Mouse (Mus musculus): Measurements from ENCODE around the gene Fbxo17. TPM values are rescaled to one million over a fixed set of nuclear protein-coding genes. Genes with fewer than 3 reads are reported as not detected.
"Not testable (repeated sequence)": the region's sequence is repeated elsewhere in the genome, so short reads cannot be mapped to it uniquely, and the experiment has no call there.

Gene Fbxo17
- polyA plus RNA-seq, 1 experiment from 2014 or later: 7.7 TPM

DNA sequence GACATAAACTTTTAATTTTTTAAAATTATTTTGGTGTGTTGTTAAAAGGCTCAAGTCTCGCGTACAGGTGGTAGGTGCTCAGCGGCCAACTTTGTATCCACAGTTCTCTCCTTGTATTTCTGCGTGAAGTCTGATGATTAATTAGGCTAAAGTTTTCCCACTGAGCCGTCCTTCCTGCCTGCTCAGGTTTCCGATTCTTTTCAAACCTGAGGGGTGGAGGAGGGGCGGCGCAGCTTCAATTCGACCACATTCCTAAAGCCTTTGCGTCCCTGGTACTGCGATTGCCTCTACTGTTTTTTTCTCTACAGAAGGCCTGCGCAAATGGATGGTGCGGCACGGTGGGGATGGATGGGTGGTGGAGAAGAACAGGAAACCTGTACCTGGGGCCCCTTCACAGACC is 22.2 kb upstream of the Fbxo17 start:
- Histone ChIP-seq H3K4me1 (replicated peaks) (peaks cover 14% of the 10 kb centered on the region), H3K27me3 (peaks cover 20% of the 10 kb centered on the region), H3K4me3 (peak overlapping the region; percentile 10; the same call in 1 of the 2 replicates), H3K9ac (no peak overlapping the region), H3K4me2 (peak overlapping the region; percentile 9; the same call in 1 of the 2 replicates), H3K27ac (no peak overlapping the region), H3K36me3 (no peaks in the 10 kb centered on the region), H3K9me3 (replicated peaks) (no peaks in the 10 kb centered on the region)
- no peak for ATAC-seq (replicated peaks; ENCODE audit: insufficient number of reproducible peaks, insufficient read depth, low FRiP score, low read depth)
- 14% methylated on average over 14 of the region's 14 CpGs for WGBS

DNA sequence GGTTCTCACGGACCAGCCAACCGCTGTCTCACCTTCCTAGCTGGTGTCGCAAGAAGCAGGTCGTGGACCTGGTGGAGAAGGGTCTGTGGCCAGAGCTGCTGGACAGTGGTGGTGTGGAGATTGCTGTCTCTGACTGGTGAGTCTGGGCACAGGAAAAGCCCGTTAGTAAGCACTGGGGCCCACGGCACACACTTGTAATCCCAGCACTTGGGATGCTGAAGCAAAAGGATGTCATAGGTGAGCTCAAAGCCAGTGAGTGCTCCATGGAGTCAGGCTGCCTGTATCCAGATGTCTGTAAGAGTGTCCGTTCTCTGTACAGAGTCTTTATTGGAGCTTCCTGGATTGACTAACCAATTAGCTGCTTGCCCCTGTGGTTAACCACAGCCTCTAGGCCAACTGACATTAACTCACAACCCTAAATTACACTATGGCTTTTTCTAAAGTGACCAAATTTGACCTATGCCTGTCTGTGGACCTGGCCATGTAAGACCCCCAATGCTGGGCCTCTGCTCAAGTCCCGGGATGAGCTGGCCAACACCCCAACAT is 21.6 kb upstream of the Fbxo17 start:
- H3K4me1 ChIP-seq (replicated peaks): peaks cover 14% of the 10 kb centered on the region
- no peak overlapping the region for H3K4me3 ChIP-seq
- H3K27me3 ChIP-seq: peaks cover 20% of the 10 kb centered on the region
- WGBS: 57% methylated on average over 8 of the region's 8 CpGs
- H3K27ac ChIP-seq: no peak overlapping the region
- H3K36me3 ChIP-seq: no peaks in the 10 kb centered on the region
- H3K9ac ChIP-seq: no peak overlapping the region
- ATAC-seq (replicated peaks; ENCODE audit: insufficient number of reproducible peaks, insufficient read depth, low FRiP score, low read depth): no peak
- no peaks in the 10 kb centered on the region for H3K9me3 ChIP-seq (replicated peaks)
- no peak overlapping the region for H3K4me2 ChIP-seq

DNA sequence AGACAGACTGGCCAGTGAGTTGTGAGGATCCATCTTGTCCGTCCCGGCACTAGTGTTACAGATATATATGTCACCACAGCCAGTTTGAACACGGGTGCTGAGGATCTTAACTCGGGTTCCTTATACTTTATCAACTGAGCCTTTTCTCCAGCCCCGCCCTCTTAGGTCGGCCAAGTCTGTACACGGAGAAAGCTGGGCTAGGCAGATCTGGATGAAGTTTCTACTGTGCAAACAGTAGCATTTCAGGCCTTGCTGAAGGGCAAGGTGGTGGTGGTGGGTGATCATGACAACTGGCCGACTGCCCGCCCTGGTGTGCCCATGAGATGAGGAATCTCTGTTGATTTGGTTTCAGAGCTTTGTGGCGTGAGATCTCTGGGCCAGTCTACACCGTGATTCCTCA is 19.3 kb upstream of the Fbxo17 start:
- no peak overlapping the region for H3K4me2 ChIP-seq
- H3K36me3 ChIP-seq: no peaks in the 10 kb centered on the region
- H3K4me1 ChIP-seq (replicated peaks): peaks cover 14% of the 10 kb centered on the region
- 82% methylated on average over 11 of the region's 11 CpGs for WGBS
- no peaks in the 10 kb centered on the region for H3K9me3 ChIP-seq (replicated peaks)
- no peak for ATAC-seq (replicated peaks; ENCODE audit: insufficient number of reproducible peaks, insufficient read depth, low FRiP score, low read depth)
- H3K4me3 ChIP-seq: no peak overlapping the region
- peaks cover 20% of the 10 kb centered on the region for H3K27me3 ChIP-seq
- H3K9ac ChIP-seq: no peak overlapping the region
- no peak overlapping the region for H3K27ac ChIP-seq

DNA sequence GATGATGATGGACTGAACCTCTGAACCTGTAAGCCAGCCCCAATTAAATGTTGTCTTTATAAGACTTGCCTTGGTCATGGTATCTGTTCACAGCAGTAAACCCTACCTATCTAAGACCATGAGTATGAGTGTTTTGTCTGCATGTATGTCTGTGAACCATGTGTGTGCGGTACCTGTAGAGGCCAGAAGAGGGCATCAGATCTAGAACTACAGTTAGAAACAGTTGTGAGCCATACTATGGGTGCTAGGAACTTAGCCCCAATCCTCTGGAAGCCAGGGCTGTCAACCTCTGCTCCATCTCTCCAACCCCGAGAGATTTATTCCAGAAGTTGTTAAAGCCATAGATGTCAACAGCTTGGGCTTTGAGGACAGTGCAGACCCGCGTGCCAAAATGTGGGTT is 16.3 kb upstream of the Fbxo17 start:
- H3K9ac ChIP-seq: no peak overlapping the region
- no peak overlapping the region for H3K4me2 ChIP-seq
- ATAC-seq (replicated peaks; ENCODE audit: insufficient number of reproducible peaks, insufficient read depth, low FRiP score, low read depth): no peak
- no peak overlapping the region for H3K27ac ChIP-seq
- no peaks in the 10 kb centered on the region for H3K4me1 ChIP-seq (replicated peaks)
- H3K27me3 ChIP-seq: no peaks in the 10 kb centered on the region
- WGBS: 89% methylated on average over 4 of the region's 4 CpGs
- H3K9me3 ChIP-seq (replicated peaks): no peaks in the 10 kb centered on the region
- no peaks in the 10 kb centered on the region for H3K36me3 ChIP-seq
- H3K4me3 ChIP-seq: no peak overlapping the region

DNA sequence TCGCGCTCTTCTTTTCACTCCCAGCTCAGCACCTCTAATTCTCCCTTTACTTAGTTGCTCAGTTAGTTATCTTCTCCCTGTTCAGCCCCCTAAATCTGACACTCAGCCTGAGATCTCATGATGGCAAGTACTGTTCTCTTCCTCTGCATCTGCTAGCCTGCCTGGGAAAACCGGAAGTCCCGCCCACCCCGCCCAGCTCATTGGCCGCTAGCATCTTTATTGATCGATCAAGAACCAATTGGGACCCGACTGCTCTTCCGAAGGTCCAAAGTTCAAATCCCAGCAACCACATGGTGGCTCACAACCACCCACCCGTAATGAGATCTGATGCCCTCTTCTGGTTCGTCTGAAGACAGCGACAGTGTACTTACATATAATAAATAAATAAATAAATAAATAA is 15.3 kb upstream of the Fbxo17 start:
- H3K4me2 ChIP-seq; H3K27ac ChIP-seq; H3K36me3 ChIP-seq; H3K4me3 ChIP-seq; H3K27me3 ChIP-seq; H3K9ac ChIP-seq; ATAC-seq (replicated peaks; ENCODE audit: insufficient number of reproducible peaks, insufficient read depth, low FRiP score, low read depth); H3K4me1 ChIP-seq (replicated peaks); H3K9me3 ChIP-seq (replicated peaks): not testable (repeated sequence)
- WGBS: 94% methylated on average over 12 of the region's 12 CpGs

DNA sequence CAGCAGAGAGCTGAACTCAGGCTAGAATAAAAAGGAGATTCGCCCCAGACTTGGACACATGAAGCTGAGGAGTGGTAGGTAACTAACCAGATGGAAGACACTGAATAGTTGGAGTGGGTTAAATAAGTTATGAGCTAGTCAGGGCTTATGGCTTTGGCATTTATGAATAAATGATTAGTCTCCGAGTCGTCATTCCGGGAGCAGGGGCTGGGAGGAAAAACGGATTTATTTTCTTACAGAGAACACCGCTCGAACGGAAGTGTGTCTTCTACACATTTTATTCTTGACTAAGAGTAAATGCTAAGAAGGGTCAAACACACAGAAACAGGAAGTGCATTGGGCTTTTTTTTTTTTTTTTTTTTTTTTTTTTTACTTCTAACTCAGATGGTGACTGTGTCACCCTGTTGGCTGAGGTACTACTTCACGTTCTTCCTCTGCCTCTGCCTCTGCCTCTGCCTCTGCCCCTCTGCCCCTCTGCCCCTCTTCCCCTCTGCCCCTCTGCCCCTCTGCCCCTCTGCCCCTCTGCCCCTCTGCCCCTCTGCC is 13.9 kb upstream of the Fbxo17 start:
- no peak overlapping the region for H3K4me3 ChIP-seq
- ATAC-seq (replicated peaks; ENCODE audit: insufficient number of reproducible peaks, insufficient read depth, low FRiP score, low read depth): no peak
- no peak overlapping the region for H3K27ac ChIP-seq
- H3K9me3 ChIP-seq (replicated peaks): no peaks in the 10 kb centered on the region
- H3K9ac ChIP-seq: no peak overlapping the region
- no peaks in the 10 kb centered on the region for H3K27me3 ChIP-seq
- WGBS: 58% methylated on average over 9 of the region's 9 CpGs
- H3K36me3 ChIP-seq: no peaks in the 10 kb centered on the region
- H3K4me2 ChIP-seq: no peak overlapping the region
- 0 out of 2 replicates have a peak, but pooled peaks cover 2% of the 10 kb centered on the region for H3K4me1 ChIP-seq (replicated peaks)

DNA sequence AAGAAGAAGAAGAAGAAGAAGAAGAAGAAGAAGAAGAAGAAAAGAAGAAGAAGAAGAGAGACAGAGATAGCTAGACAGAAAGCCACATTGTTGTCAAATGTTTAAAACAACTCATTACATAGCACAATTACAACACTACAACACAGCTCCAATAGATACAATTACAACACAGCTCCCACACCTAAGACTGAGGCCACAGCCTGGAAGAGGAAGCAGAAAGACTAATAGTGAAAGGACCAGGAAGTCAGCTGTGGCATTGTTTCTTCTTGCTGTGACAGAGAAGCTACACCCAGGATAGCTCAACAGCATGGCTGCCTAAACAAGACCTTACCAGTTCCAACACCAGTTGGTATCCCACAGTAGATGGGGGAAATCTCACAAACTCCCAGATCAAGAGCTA is 7.2 kb upstream of the Fbxo17 start:
- Histone ChIP-seq H3K4me1 (replicated peaks) (peaks cover 4% of the 10 kb centered on the region), H3K9ac (no peak overlapping the region), H3K4me2 (no peak overlapping the region), H3K36me3 (no peaks in the 10 kb centered on the region), H3K27ac (no peak overlapping the region), H3K4me3 (no peak overlapping the region), H3K9me3 (replicated peaks) (no peaks in the 10 kb centered on the region), H3K27me3 (no peaks in the 10 kb centered on the region)
- ATAC-seq (replicated peaks; ENCODE audit: insufficient number of reproducible peaks, insufficient read depth, low FRiP score, low read depth): no peak

DNA sequence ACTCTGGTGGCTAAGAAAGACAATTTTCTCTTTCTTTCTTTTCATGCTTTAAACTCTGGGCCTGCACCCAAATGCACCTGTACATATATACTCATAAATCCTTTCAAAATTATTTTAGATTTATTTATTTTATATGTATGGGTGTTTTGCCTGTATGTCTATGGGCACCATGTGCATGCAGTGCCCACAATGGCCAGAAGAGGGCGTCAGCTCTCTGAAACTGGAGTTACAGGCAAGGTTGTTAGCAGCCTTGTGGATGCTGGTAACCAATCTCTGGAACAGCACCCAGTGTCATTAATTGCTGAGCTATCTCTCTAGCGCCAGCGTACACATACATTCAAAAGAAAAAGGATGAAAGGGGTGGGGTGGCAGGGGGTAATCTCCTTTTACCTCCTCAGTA is 5.6 kb upstream of the Fbxo17 start:
- 62% methylated on average over 3 of the region's 3 CpGs for WGBS
- Histone ChIP-seq H3K27ac (no peak overlapping the region), H3K27me3 (no peaks in the 10 kb centered on the region), H3K4me2 (no peak overlapping the region), H3K4me1 (replicated peaks) (peaks cover 11% of the 10 kb centered on the region), H3K9ac (no peak overlapping the region), H3K9me3 (replicated peaks) (no peaks in the 10 kb centered on the region), H3K4me3 (no peak overlapping the region), H3K36me3 (no peaks in the 10 kb centered on the region)
- ATAC-seq (replicated peaks; ENCODE audit: insufficient number of reproducible peaks, insufficient read depth, low FRiP score, low read depth): no peak

DNA sequence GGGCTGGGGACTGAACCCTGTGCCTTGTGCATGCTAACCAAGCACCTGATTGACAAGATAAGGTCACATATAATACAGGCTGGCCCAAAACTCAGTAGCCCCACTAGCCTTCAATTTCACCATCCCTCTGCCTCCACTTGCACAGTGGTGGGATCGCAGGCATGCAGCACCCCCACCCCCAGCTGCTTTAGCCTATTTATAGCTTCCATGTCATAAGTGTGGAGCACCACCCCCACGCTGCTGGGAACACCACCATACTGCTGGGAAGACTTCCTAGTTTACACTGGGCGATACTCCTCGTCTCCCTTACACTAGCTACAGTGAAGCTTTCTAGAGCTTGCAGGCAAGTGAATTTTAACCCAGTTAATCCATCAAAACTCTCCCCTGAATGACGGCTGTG is 1.9 kb upstream of the Fbxo17 start:
- H3K4me3 ChIP-seq: no peak overlapping the region
- no peak overlapping the region for H3K9ac ChIP-seq
- peak overlapping the region; percentile 27; the same call in 1 of the 2 replicates for H3K27ac ChIP-seq
- H3K4me1 ChIP-seq (replicated peaks): peaks cover 20% of the 10 kb centered on the region
- H3K27me3 ChIP-seq: no peaks in the 10 kb centered on the region
- ATAC-seq (replicated peaks; ENCODE audit: insufficient number of reproducible peaks, insufficient read depth, low FRiP score, low read depth): no peak; the same call in 1 of the 2 replicates
- WGBS: 44% methylated on average over 5 of the region's 5 CpGs
- H3K4me2 ChIP-seq: peak overlapping the region; percentile 18; the same call in 1 of the 2 replicates
- H3K9me3 ChIP-seq (replicated peaks): no peaks in the 10 kb centered on the region
- H3K36me3 ChIP-seq: no peaks in the 10 kb centered on the region

DNA sequence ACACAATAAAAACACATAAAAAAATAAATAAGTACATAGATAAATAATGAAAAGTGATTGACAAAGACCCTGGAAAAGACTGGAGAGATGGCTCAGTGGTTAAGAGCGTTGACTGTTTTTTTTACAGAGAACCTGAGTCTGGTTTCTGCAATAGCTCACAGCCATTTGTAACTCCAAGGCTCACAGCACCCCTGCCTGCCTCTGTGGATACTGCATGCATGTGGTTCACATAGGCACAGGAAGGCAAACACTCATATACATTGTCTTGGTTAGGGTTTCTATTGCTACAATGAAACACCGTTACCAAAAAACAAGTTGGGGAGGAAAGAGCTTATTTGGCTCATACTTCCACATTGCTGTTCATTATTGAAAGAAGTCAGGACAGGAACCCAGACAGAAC is 1.0 kb upstream of the Fbxo17 start:
- 100% methylated on average over 2 of the region's 2 CpGs for WGBS
- Histone ChIP-seq H3K9ac (no peak overlapping the region), H3K27ac (no peak overlapping the region), H3K4me1 (replicated peaks) (peaks cover 20% of the 10 kb centered on the region), H3K27me3 (no peaks in the 10 kb centered on the region), H3K36me3 (no peaks in the 10 kb centered on the region), H3K4me2 (no peak overlapping the region), H3K4me3 (no peak overlapping the region), H3K9me3 (replicated peaks) (no peaks in the 10 kb centered on the region)
- no peak for ATAC-seq (replicated peaks; ENCODE audit: insufficient number of reproducible peaks, insufficient read depth, low FRiP score, low read depth)

DNA sequence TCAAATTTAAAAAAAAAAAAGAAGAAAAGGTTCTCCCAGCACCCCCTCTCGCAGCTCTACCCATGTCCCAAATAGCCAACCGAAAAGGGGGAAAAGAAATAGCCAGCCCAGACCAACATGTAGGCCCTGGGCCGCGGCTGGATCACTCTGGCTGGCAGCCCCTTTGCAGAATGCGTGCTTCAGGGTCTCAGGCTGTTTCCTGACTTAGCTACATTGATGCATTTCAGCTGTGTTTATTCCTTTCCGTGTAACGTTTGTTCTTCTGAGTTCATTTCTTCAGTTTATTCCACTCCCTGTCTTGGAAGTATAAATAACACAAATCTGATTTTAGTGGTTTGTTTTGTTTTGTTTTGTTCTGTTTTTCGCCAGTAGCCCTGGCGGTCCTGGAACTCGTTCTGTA is 1.1 kb downstream of the Fbxo17 start:
- H3K36me3 ChIP-seq: no peaks in the 10 kb centered on the region
- no peak for ATAC-seq (replicated peaks; ENCODE audit: insufficient number of reproducible peaks, insufficient read depth, low FRiP score, low read depth)
- peaks cover 22% of the 10 kb centered on the region for H3K4me1 ChIP-seq (replicated peaks)
- H3K27ac ChIP-seq: no peak overlapping the region
- H3K9me3 ChIP-seq (replicated peaks): no peaks in the 10 kb centered on the region
- H3K9ac ChIP-seq: no peak overlapping the region
- H3K27me3 ChIP-seq: no peaks in the 10 kb centered on the region
- peak overlapping the region; percentile 68 for H3K4me3 ChIP-seq
- 82% methylated on average over 10 of the region's 10 CpGs for WGBS
- peak overlapping the region; percentile 87 for H3K4me2 ChIP-seq

DNA sequence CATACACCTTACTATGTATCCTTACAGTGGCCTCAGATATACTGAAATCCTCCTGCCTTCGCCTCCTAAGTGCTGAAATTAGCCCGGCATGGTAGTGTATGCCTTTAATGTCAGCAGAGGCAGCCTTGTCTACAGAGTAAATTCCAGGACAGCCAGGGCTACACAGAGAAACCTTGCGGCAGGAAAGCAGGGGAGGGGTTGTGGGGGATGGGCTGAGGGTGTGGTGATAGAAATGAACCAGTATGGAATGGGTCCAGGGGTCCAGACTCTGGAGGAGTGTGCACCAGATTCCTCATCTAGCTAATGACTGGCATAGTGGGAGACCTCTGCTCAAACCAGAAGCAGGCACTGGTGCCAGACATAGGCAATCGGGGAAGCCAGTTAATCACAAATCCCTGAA is 2.6 kb downstream of the Fbxo17 start:
- Histone ChIP-seq H3K4me2 (no peak overlapping the region), H3K9ac (no peak overlapping the region)

More for the DNA sequence above, 2.6 kb downstream of the Fbxo17 start:
- ATAC-seq (replicated peaks; ENCODE audit: insufficient number of reproducible peaks, insufficient read depth, low FRiP score, low read depth): no peak
- Histone ChIP-seq H3K9me3 (replicated peaks) (no peaks in the 10 kb centered on the region), H3K4me3 (no peak overlapping the region), H3K4me1 (replicated peaks) (peaks cover 22% of the 10 kb centered on the region), H3K27ac (0 out of 2 replicates have a peak overlapping the region, but pooled peaks have one; percentile 23), H3K27me3 (no peaks in the 10 kb centered on the region), H3K36me3 (no peaks in the 10 kb centered on the region; the same call in 1 of the 2 replicates)
- 26% methylated on average over 4 of the region's 4 CpGs for WGBS

All from heart, embryonic 15.5 days (tissue).